ENCODE assay signal across 17 mouse cellular contexts in the genomic region with DNA sequence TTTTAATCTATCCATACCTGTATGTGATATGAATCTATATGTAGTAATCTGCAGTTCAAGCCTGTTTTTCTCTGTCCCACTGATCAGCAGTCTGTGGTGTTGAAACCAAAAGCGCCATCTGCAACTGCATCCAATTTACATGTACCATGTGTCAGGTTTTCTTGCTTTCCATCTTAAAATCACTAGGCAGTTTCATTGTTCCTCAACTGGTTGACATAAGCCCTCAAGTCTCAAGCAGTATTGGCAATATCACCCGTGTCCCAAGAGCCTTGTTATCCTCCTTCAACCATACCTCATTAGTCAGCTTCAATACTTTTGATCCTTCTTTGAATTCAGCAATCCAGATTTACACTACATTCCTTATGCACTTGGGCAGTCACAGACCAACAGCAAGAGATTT.
A peak's percentile ranks its signal among the peaks of the same experiment; 100 is the strongest.
DNase-seq lines count a peak whose midpoint lies in the region; ATAC-seq lines count a peak whose summit lies in the region.
"Had no signal": no experiment of that assay in that cellular context is flagged by ENCODE, and none has a peak within 500 bp of the region (broad histone marks: within the 10 kb centered on the region; RNA-seq: fewer than 3 reads in every experiment).

No protein-coding gene starts in this region.

- no peak overlapping the region for H3K4me3 ChIP-seq in forebrain, embryonic 14.5 days (ENCODE audit: low read depth, low read length)
- H3K4me3 ChIP-seq in hindbrain, embryonic 14.5 days (replicated peaks; ENCODE audit: low read length): no peak overlapping the region
- no peak overlapping the region for H3K4me3 ChIP-seq in midbrain, embryonic 16.5 days (ENCODE audit: low read depth, low read length)
- H3K4me3 ChIP-seq: kidney, embryonic 15.5 days; layer of hippocampus, adult 2 months; left cerebral cortex, adult 2 months; limb, embryonic 13.5 days had no signal

- peaks cover 19% of the 10 kb centered on the region for H3K4me1 ChIP-seq in forebrain, embryonic 14.5 days (ENCODE audit: control insufficient read depth, insufficient read depth, low read length)
- H3K4me1 ChIP-seq in hindbrain, embryonic 14.5 days (replicated peaks; ENCODE audit: control insufficient read depth, insufficient read depth, low read length): peaks cover 23% of the 10 kb centered on the region
- H3K4me1 ChIP-seq in midbrain, embryonic 16.5 days (ENCODE audit: control insufficient read depth, insufficient read depth, low read length): peaks cover 20% of the 10 kb centered on the region

- ATAC-seq in forebrain, embryonic 14.5 days: peak; percentile 65
- ATAC-seq in hindbrain, embryonic 14.5 days (ENCODE audit: low FRiP score): no peak
- ATAC-seq in midbrain, embryonic 16.5 days: no peak

- H3K27me3 ChIP-seq in forebrain, embryonic 14.5 days (replicated peaks; ENCODE audit: control insufficient read depth, insufficient read depth, low read length): no peaks in the 10 kb centered on the region
- no peaks in the 10 kb centered on the region for H3K27me3 ChIP-seq in hindbrain, embryonic 14.5 days (ENCODE audit: control insufficient read depth, insufficient read depth, low read length)
- no peaks in the 10 kb centered on the region for H3K27me3 ChIP-seq in midbrain, embryonic 16.5 days (ENCODE audit: control insufficient read depth, insufficient read depth, low read depth, low read length)
- H3K27me3 ChIP-seq: kidney, embryonic 15.5 days; limb, embryonic 13.5 days had no signal

- H3K9me3 ChIP-seq in forebrain, embryonic 14.5 days (replicated peaks; ENCODE audit: control insufficient read depth, low read length): no peaks in the 10 kb centered on the region
- H3K9me3 ChIP-seq in hindbrain, embryonic 14.5 days (ENCODE audit: control insufficient read depth, low read length): no peaks in the 10 kb centered on the region
- H3K9me3 ChIP-seq in midbrain, embryonic 16.5 days (replicated peaks; ENCODE audit: control insufficient read depth, low read length, poor library complexity, severe bottlenecking): no peaks in the 10 kb centered on the region
- H3K9me3 ChIP-seq: kidney, embryonic 15.5 days; limb, embryonic 13.5 days had no signal

- intact Hi-C loops in left cerebral cortex, postnatal 4 days (cut with DNase I): loop anchor here (10.0 kb wide), 1 partner anchor 301 kb away; a partner anchor contains a TSS
- intact Hi-C loops in left cerebral cortex, postnatal 10 days (cut with DNase I): no loop called here

- H3K27ac ChIP-seq in forebrain, embryonic 14.5 days (ENCODE audit: low read depth, low read length): peak overlapping the region; percentile 75
- H3K27ac ChIP-seq in hindbrain, embryonic 14.5 days: peak overlapping the region; percentile 77
- H3K27ac ChIP-seq in midbrain, embryonic 16.5 days (ENCODE audit: low read length): peak overlapping the region; percentile 65
- H3K27ac ChIP-seq: kidney, embryonic 15.5 days; layer of hippocampus, adult 2 months; left cerebral cortex, adult 2 months; limb, embryonic 13.5 days; stomach, postnatal 0 days had no signal

- no peaks in the 10 kb centered on the region for H3K36me3 ChIP-seq in forebrain, embryonic 14.5 days (ENCODE audit: control insufficient read depth, insufficient read depth, low read length)
- H3K36me3 ChIP-seq in hindbrain, embryonic 14.5 days (replicated peaks; ENCODE audit: control insufficient read depth, insufficient read depth): no peaks in the 10 kb centered on the region
- H3K36me3 ChIP-seq in midbrain, embryonic 16.5 days (ENCODE audit: control insufficient read depth, insufficient read depth, low read length): no peaks in the 10 kb centered on the region
- H3K36me3 ChIP-seq: kidney, embryonic 15.5 days; limb, embryonic 13.5 days had no signal

- H3K9ac ChIP-seq in forebrain, embryonic 14.5 days (ENCODE audit: low read length): no peak overlapping the region
- H3K9ac ChIP-seq in hindbrain, embryonic 14.5 days: no peak overlapping the region
- H3K9ac ChIP-seq in midbrain, embryonic 16.5 days (ENCODE audit: low read depth, low read length): no peak overlapping the region
- H3K9ac ChIP-seq: kidney, embryonic 15.5 days; limb, embryonic 13.5 days had no signal

- DNase-seq in left cerebral cortex, postnatal 4 days: peak; percentile 11
- no peak for DNase-seq in left cerebral cortex, postnatal 10 days (ENCODE audit: extremely low spot score in 1 of 2, low spot score in 2 of 2)
- peak; percentile 78 for DNase-seq in forebrain, embryonic 14.5 days (ENCODE audit: low spot score)
- no peak for DNase-seq in hindbrain, embryonic 14.5 days (ENCODE audit: low spot score)
- no peak for DNase-seq in layer of hippocampus, postnatal 25 days (ENCODE audit: extremely low spot score in 1 of 2, low spot score in 1 of 2)
- DNase-seq in MN1 (ENCODE audit: low spot score): no peak
- DNase-seq in lung, postnatal 25 days (ENCODE audit: low spot score): no peak
- DNase-seq: cerebellum, adult 9-10 months; heart, postnatal 14 days; lung, postnatal 10 days had no signal

- 31% methylated on average over 2 of the region's 2 CpGs for whole genome bisulfite sequencing in forebrain, embryonic 14.5 days
- 68% methylated on average over 2 of the region's 2 CpGs for WGBS in hindbrain, embryonic 14.5 days
- WGBS in midbrain, embryonic 16.5 days: 46% methylated on average over 2 of the region's 2 CpGs

- no peak overlapping the region for H3K4me2 ChIP-seq in forebrain, embryonic 14.5 days (ENCODE audit: low read length)
- H3K4me2 ChIP-seq in hindbrain, embryonic 14.5 days (replicated peaks): no peak overlapping the region
- H3K4me2 ChIP-seq in midbrain, embryonic 16.5 days (ENCODE audit: low read length): no peak overlapping the region
- H3K4me2 ChIP-seq: heart, embryonic 11.5 days; kidney, embryonic 15.5 days; limb, embryonic 13.5 days had no signal

Comparison
In these comparisons a context has a peak if more than half of its experiments do, and no peak if none do; other contexts are left out.
1. DNase-seq: peak in left cerebral cortex, postnatal 4 days (single experiment) and forebrain, embryonic 14.5 days (single experiment); none in left cerebral cortex, postnatal 10 days (0 of 2), hindbrain, embryonic 14.5 days (single experiment), layer of hippocampus, postnatal 25 days (0 of 2), MN1 (single experiment) and lung, postnatal 25 days (single experiment).
2. Peak in every context shown above with its lines, with median percentiles within 50 percentile points of each other: H3K27ac ChIP-seq.